21 mouse cellular contexts compared by ENCODE assay signal in genomic region chr7:27300801-27301200, GRCm38 (mm10). TPM values are rescaled to one million over a fixed set of nuclear protein-coding genes. Genes with fewer than 3 reads are reported as not detected.
"Had no signal": no experiment of that assay in that cellular context is flagged by ENCODE, and none has a peak within 500 bp of the region (broad histone marks: within the 10 kb centered on the region; RNA-seq: fewer than 3 reads in every experiment).

No protein-coding gene starts in this region.

- DNase-seq: gastrocnemius, adult 2 months; gastrocnemius, postnatal 10 days; gastrocnemius, postnatal 25 days; heart, adult 2 months; heart, postnatal 4 days; kidney, adult 18-20 months; kidney, adult 8-10 months; kidney, postnatal 10 days; kidney, postnatal 25 days; kidney, postnatal 4 days; liver; liver, embryonic 13.5 days had no signal

RNA-seq across cellular contexts. Expression of gene Ltbp4, which starts 36.7 kb away (rescaled TPM):
- total RNA-seq: granulocyte monocyte progenitor cell, adult 5-6 weeks had no signal

RNA-seq across cellular contexts. Expression of gene Gm20479, which starts 56.4 kb away (rescaled TPM):
- total RNA-seq: gastrocnemius, adult 2 months; gastrocnemius, postnatal 10 days; gastrocnemius, postnatal 25 days; gastrocnemius, postnatal 4 days; heart, postnatal 25 days; layer of hippocampus, adult 2 months; layer of hippocampus, postnatal 10 days; layer of hippocampus, postnatal 25 days; left cerebral cortex, adult 2 months; left cerebral cortex, postnatal 14 days; left cerebral cortex, postnatal 36 days had no signal
